Mouse (Mus musculus): ENCODE measurements around the gene Egfem1. TPM values are rescaled to one million over a fixed set of nuclear protein-coding genes. Genes with fewer than 3 reads are reported as not detected.

Gene Egfem1
- polyA plus RNA-seq, 1 experiment = not detected

GRCm38 (mm10) chr3:29498211-29498610 is 416.4 kb downstream of the Egfem1 start:
- Histone ChIP-seq H3K79me3 (ENCODE audit: low read depth) (no peaks in the 10 kb centered on the region), H3K79me2 (ENCODE audit: control insufficient read depth, insufficient read depth) (no peaks in the 10 kb centered on the region), H3K4me3 (ENCODE audit: insufficient read depth, poor library complexity, severe bottlenecking) (no peak overlapping the region), H3K36me3 (ENCODE audit: control insufficient read depth, insufficient read depth) (no peaks in the 10 kb centered on the region), H3K27me3 (ENCODE audit: control insufficient read depth, insufficient read depth, insufficient read length) (no peaks in the 10 kb centered on the region), H3ac (ENCODE audit: control insufficient read depth, insufficient read length, low read depth) (no peak overlapping the region)
- TF ChIP-seq MYOG (IDR thresholded peaks at IDR 0.05; ENCODE audit: control insufficient read depth, extremely low read depth, insufficient read length) (no peak), CTCF (IDR thresholded peaks at IDR 0.05; ENCODE audit: control insufficient read depth, insufficient read depth, insufficient read length) (no peak), MAX (IDR thresholded peaks at IDR 0.05) (no peak), USF1 (IDR thresholded peaks at IDR 0.05; ENCODE audit: low read depth) (no peak)

GRCm38 (mm10) chr3:29499188-29499587 is 417.4 kb downstream of the Egfem1 start:
- TF ChIP-seq MAX (IDR thresholded peaks at IDR 0.05) (no peak), USF1 (IDR thresholded peaks at IDR 0.05; ENCODE audit: low read depth) (no peak), MYOG (IDR thresholded peaks at IDR 0.05; ENCODE audit: control insufficient read depth, extremely low read depth, insufficient read length) (no peak), CTCF (IDR thresholded peaks at IDR 0.05; ENCODE audit: control insufficient read depth, insufficient read depth, insufficient read length) (no peak), CEBPB (IDR thresholded peaks at IDR 0.05; ENCODE audit: low read depth) (no peak), FOSL1 (IDR thresholded peaks at IDR 0.05; ENCODE audit: insufficient read depth, low read length, poor library complexity, severe bottlenecking) (no peak)
- Histone ChIP-seq H3K79me3 (ENCODE audit: low read depth) (no peaks in the 10 kb centered on the region), H3K4me3 (ENCODE audit: insufficient read depth, poor library complexity, severe bottlenecking) (no peak overlapping the region), H3K27me3 (ENCODE audit: control insufficient read depth, insufficient read depth, insufficient read length) (no peaks in the 10 kb centered on the region), H3K36me3 (ENCODE audit: control insufficient read depth, insufficient read depth) (no peaks in the 10 kb centered on the region), H3ac (ENCODE audit: control insufficient read depth, insufficient read length, low read depth) (no peak overlapping the region), H3K79me2 (ENCODE audit: control insufficient read depth, insufficient read depth) (no peaks in the 10 kb centered on the region)

GRCm38 (mm10) chr3:29525298-29525962 is 443.6 kb downstream of the Egfem1 start:
- Histone ChIP-seq H3ac (ENCODE audit: control insufficient read depth, insufficient read length, low read depth) (no peak overlapping the region), H3K4me3 (ENCODE audit: insufficient read depth, poor library complexity, severe bottlenecking) (no peak overlapping the region), H3K27me3 (ENCODE audit: control insufficient read depth, insufficient read depth, insufficient read length) (no peaks in the 10 kb centered on the region), H3K79me3 (ENCODE audit: low read depth) (no peaks in the 10 kb centered on the region), H3K36me3 (ENCODE audit: control insufficient read depth, insufficient read depth) (no peaks in the 10 kb centered on the region), H3K79me2 (ENCODE audit: control insufficient read depth, insufficient read depth) (no peaks in the 10 kb centered on the region)
- TF ChIP-seq USF1 (IDR thresholded peaks at IDR 0.05; ENCODE audit: low read depth) (no peak), MYOD1 (IDR thresholded peaks at IDR 0.05; ENCODE audit: control insufficient read depth, insufficient read length, low read depth) (no peak), FOSL1 (IDR thresholded peaks at IDR 0.05; ENCODE audit: insufficient read depth, low read length, poor library complexity, severe bottlenecking) (no peak), CTCF (IDR thresholded peaks at IDR 0.05; ENCODE audit: control insufficient read depth, insufficient read depth, insufficient read length) (no peak), MYOG (IDR thresholded peaks at IDR 0.05; ENCODE audit: control insufficient read depth, extremely low read depth, insufficient read length) (no peak)

GRCm38 (mm10) chr3:29525963-29526301 is 444.1 kb downstream of the Egfem1 start:
- Histone ChIP-seq H3K36me3 (ENCODE audit: control insufficient read depth, insufficient read depth) (no peaks in the 10 kb centered on the region), H3K4me3 (ENCODE audit: insufficient read depth, poor library complexity, severe bottlenecking) (no peak overlapping the region), H3K79me3 (ENCODE audit: low read depth) (no peaks in the 10 kb centered on the region), H3K27me3 (ENCODE audit: control insufficient read depth, insufficient read depth, insufficient read length) (no peaks in the 10 kb centered on the region), H3ac (ENCODE audit: control insufficient read depth, insufficient read length, low read depth) (no peak overlapping the region), H3K79me2 (ENCODE audit: control insufficient read depth, insufficient read depth) (no peaks in the 10 kb centered on the region)
- TF ChIP-seq USF1 (IDR thresholded peaks at IDR 0.05; ENCODE audit: low read depth) (no peak), MAX (IDR thresholded peaks at IDR 0.05) (no peak), MYOD1 (IDR thresholded peaks at IDR 0.05; ENCODE audit: control insufficient read depth, insufficient read length, low read depth) (no peak), CTCF (IDR thresholded peaks at IDR 0.05; ENCODE audit: control insufficient read depth, insufficient read depth, insufficient read length) (no peak), CEBPB (IDR thresholded peaks at IDR 0.05; ENCODE audit: low read depth) (no peak), FOSL1 (IDR thresholded peaks at IDR 0.05; ENCODE audit: insufficient read depth, low read length, poor library complexity, severe bottlenecking) (no peak), MYOG (IDR thresholded peaks at IDR 0.05; ENCODE audit: control insufficient read depth, extremely low read depth, insufficient read length) (no peak)

GRCm38 (mm10) chr3:29539211-29539610 is 457.4 kb downstream of the Egfem1 start:
- H3ac ChIP-seq (ENCODE audit: control insufficient read depth, insufficient read length, low read depth) = no peak overlapping the region
- no peaks in the 10 kb centered on the region for H3K79me3 ChIP-seq (ENCODE audit: low read depth)
- H3K79me2 ChIP-seq (ENCODE audit: control insufficient read depth, insufficient read depth) = no peaks in the 10 kb centered on the region
- TF ChIP-seq CTCF (IDR thresholded peaks at IDR 0.05; ENCODE audit: control insufficient read depth, insufficient read depth, insufficient read length) (no peak), MYOD1 (IDR thresholded peaks at IDR 0.05; ENCODE audit: control insufficient read depth, insufficient read length, low read depth) (no peak), MYOG (IDR thresholded peaks at IDR 0.05; ENCODE audit: control insufficient read depth, extremely low read depth, insufficient read length) (no peak), FOSL1 (IDR thresholded peaks at IDR 0.05; ENCODE audit: insufficient read depth, low read length, poor library complexity, severe bottlenecking) (no peak), CEBPB (IDR thresholded peaks at IDR 0.05; ENCODE audit: low read depth) (no peak), MAX (IDR thresholded peaks at IDR 0.05) (no peak), USF1 (IDR thresholded peaks at IDR 0.05; ENCODE audit: low read depth) (no peak)
- H3K4me3 ChIP-seq (ENCODE audit: insufficient read depth, poor library complexity, severe bottlenecking) = no peak overlapping the region
- H3K36me3 ChIP-seq (ENCODE audit: control insufficient read depth, insufficient read depth) = no peaks in the 10 kb centered on the region
- H3K27me3 ChIP-seq (ENCODE audit: control insufficient read depth, insufficient read depth, insufficient read length) = no peaks in the 10 kb centered on the region

GRCm38 (mm10) chr3:29539902-29540301 is 458.1 kb downstream of the Egfem1 start:
- no peak overlapping the region for H3K4me3 ChIP-seq (ENCODE audit: insufficient read depth, poor library complexity, severe bottlenecking)
- no peaks in the 10 kb centered on the region for H3K79me3 ChIP-seq (ENCODE audit: low read depth)
- H3K79me2 ChIP-seq (ENCODE audit: control insufficient read depth, insufficient read depth) = no peaks in the 10 kb centered on the region
- no peak overlapping the region for H3ac ChIP-seq (ENCODE audit: control insufficient read depth, insufficient read length, low read depth)
- TF ChIP-seq MYOD1 (IDR thresholded peaks at IDR 0.05; ENCODE audit: control insufficient read depth, insufficient read length, low read depth) (no peak), CTCF (IDR thresholded peaks at IDR 0.05; ENCODE audit: control insufficient read depth, insufficient read depth, insufficient read length) (no peak), USF1 (IDR thresholded peaks at IDR 0.05; ENCODE audit: low read depth) (no peak), MYOG (IDR thresholded peaks at IDR 0.05; ENCODE audit: control insufficient read depth, extremely low read depth, insufficient read length) (no peak)
- H3K36me3 ChIP-seq (ENCODE audit: control insufficient read depth, insufficient read depth) = no peaks in the 10 kb centered on the region
- H3K27me3 ChIP-seq (ENCODE audit: control insufficient read depth, insufficient read depth, insufficient read length) = no peaks in the 10 kb centered on the region
